Mouse (Mus musculus) embryonic facial prominence, embryonic 12.5 days (tissue): ENCODE measurements at regions not wholly inside any gene's neighbourhood (a gene's known extent, or its start where the extent isn't known, plus 50 kb on each side); places are given as distances from the start of the nearest gene placed in this dataset.
"Not testable (repeated sequence)": the region's sequence is repeated elsewhere in the genome, so short reads cannot be mapped to it uniquely, and the experiment has no call there.

Experiments used
- ATAC-seq: fragments of 200-750 bp; cut with Nextera tagmentation; 2 replicates; pipeline ENCODE4 v1.8.0; 2017; ENCODE audit not compliant: insufficient number of reproducible peaks, insufficient read depth, low FRiP score, low TSS enrichment
- H3K27ac ChIP-seq: fragments of 300-500 bp; sonication (generic); 2 replicates; pipeline ENCODE4 v1.5.1; 2016; ENCODE audit warnings: mild to moderate bottlenecking
- H3K27me3 ChIP-seq: fragments of 300-500 bp; sonication (generic); 2 replicates; pipeline ENCODE4 v1.6.1; 2016; ENCODE audit warnings: mild to moderate bottlenecking, moderate library complexity
- H3K36me3 ChIP-seq: fragments of 300-500 bp; sonication (generic); 2 replicates; pipeline ENCODE4 v1.6.1; 2016; ENCODE audit warnings: mild to moderate bottlenecking
- H3K4me1 ChIP-seq: fragments of 300-500 bp; sonication (generic); 2 replicates; pipeline ENCODE4 v1.6.1; 2016
- H3K4me2 ChIP-seq: fragments of 300-500 bp; sonication (generic); replicated peaks from 2 replicates; pipeline ENCODE4 v1.6.1; 2016; ENCODE audit warnings: mild to moderate bottlenecking, moderate library complexity
- H3K4me3 ChIP-seq: fragments of 300-500 bp; sonication (generic); 2 replicates; pipeline ENCODE4 v1.5.1; 2016; ENCODE audit warnings: mild to moderate bottlenecking
- H3K9ac ChIP-seq: fragments of 300-500 bp; sonication (generic); 2 replicates; pipeline ENCODE4 v1.6.1; 2016; ENCODE audit warnings: mild to moderate bottlenecking, moderate library complexity
- H3K9me3 ChIP-seq: fragments of 300-500 bp; sonication (generic); 2 replicates; pipeline ENCODE4 v1.6.1; 2016; ENCODE audit warnings: mild to moderate bottlenecking, moderate library complexity
- WGBS: fragments of 180-500 bp; shearing (Covaris S2); methylation state at CpG from one replicate; pipeline ENCODE4 v1.1.7; 2016; 5-methylcytosine and 5-hydroxymethylcytosine counted together

- H3K36me3 ChIP-seq: no peaks in the 10 kb centered on the region
Observed at GRCm38 (mm10) chr1:7388627-7389026, 2580.9 kb downstream of the Gm37988 start.

GRCm38 (mm10) chr1:7393508-7393907 is 2585.8 kb downstream of the Gm37988 start:
- H3K9me3 ChIP-seq: no peaks in the 10 kb centered on the region
- no peaks in the 10 kb centered on the region for H3K27me3 ChIP-seq
- no peak overlapping the region for H3K4me2 ChIP-seq
- no peak overlapping the region for H3K4me3 ChIP-seq
- no peaks in the 10 kb centered on the region for H3K36me3 ChIP-seq
- no peak overlapping the region for H3K27ac ChIP-seq
- ATAC-seq: no peak
- no peak overlapping the region for H3K9ac ChIP-seq
- H3K4me1 ChIP-seq: no peaks in the 10 kb centered on the region

More at GRCm38 (mm10) chr1:7388627-7389026, 2580.9 kb downstream of the Gm37988 start:
- Histone ChIP-seq H3K4me3 (no peak overlapping the region), H3K27me3 (no peaks in the 10 kb centered on the region), H3K4me2 (no peak overlapping the region), H3K4me1 (no peaks in the 10 kb centered on the region), H3K9ac (no peak overlapping the region), H3K9me3 (no peaks in the 10 kb centered on the region), H3K27ac (no peak overlapping the region)
- no peak for ATAC-seq
- WGBS: 82% methylated on average over 1 of the region's 1 CpGs

- H3K4me1 ChIP-seq: no peaks in the 10 kb centered on the region
- 95% methylated on average over 6 of the region's 6 CpGs for WGBS
- H3K4me2 ChIP-seq: no peak overlapping the region
- H3K36me3 ChIP-seq: no peaks in the 10 kb centered on the region
- H3K9me3 ChIP-seq: no peaks in the 10 kb centered on the region
- no peaks in the 10 kb centered on the region for H3K27me3 ChIP-seq
- H3K4me3 ChIP-seq: no peak overlapping the region
- no peak overlapping the region for H3K27ac ChIP-seq
- ATAC-seq: no peak
- H3K9ac ChIP-seq: no peak overlapping the region
Observed at GRCm38 (mm10) chr1:7394161-7394560, 2586.5 kb downstream of the Gm37988 start.

GRCm38 (mm10) chr1:7395527-7395926 is 2587.8 kb downstream of the Gm37988 start:
- WGBS: 93% methylated on average over 8 of the region's 8 CpGs
- H3K4me2 ChIP-seq: no peak overlapping the region
- no peak overlapping the region for H3K4me3 ChIP-seq
- H3K27ac ChIP-seq: no peak overlapping the region
- no peaks in the 10 kb centered on the region for H3K36me3 ChIP-seq
- no peaks in the 10 kb centered on the region for H3K27me3 ChIP-seq
- H3K4me1 ChIP-seq: no peaks in the 10 kb centered on the region
- no peak for ATAC-seq
- no peaks in the 10 kb centered on the region for H3K9me3 ChIP-seq
- no peak overlapping the region for H3K9ac ChIP-seq

- H3K9me3 ChIP-seq: no peaks in the 10 kb centered on the region
- H3K36me3 ChIP-seq: no peaks in the 10 kb centered on the region
- 16% methylated on average over 26 of the region's 26 CpGs for WGBS
- H3K27ac ChIP-seq: no peak overlapping the region; the same call in 1 of the 2 replicates
- ATAC-seq: peak; percentile 88
- H3K4me2 ChIP-seq: peak overlapping the region; percentile 42
- no peak overlapping the region for H3K9ac ChIP-seq
- peak overlapping the region; percentile 56 for H3K4me3 ChIP-seq
- H3K27me3 ChIP-seq: no peaks in the 10 kb centered on the region
- H3K4me1 ChIP-seq: no peaks in the 10 kb centered on the region
Observed at GRCm38 (mm10) chr1:7396867-7397806, 2589.4 kb downstream of the Gm37988 start.

GRCm38 (mm10) chr1:7397807-7398446 is 2590.2 kb downstream of the Gm37988 start:
- H3K36me3 ChIP-seq: no peaks in the 10 kb centered on the region
- peak overlapping the region; percentile 67 for H3K27ac ChIP-seq
- H3K4me3 ChIP-seq: peak overlapping the region; percentile 56
- H3K4me2 ChIP-seq: peak overlapping the region; percentile 60
- peak; percentile 98 for ATAC-seq
- H3K4me1 ChIP-seq: no peaks in the 10 kb centered on the region
- no peaks in the 10 kb centered on the region for H3K27me3 ChIP-seq
- H3K9ac ChIP-seq: peak overlapping the region; percentile 57
- H3K9me3 ChIP-seq: no peaks in the 10 kb centered on the region
- under 1% methylated on average over 45 of the region's 46 CpGs for WGBS

- Histone ChIP-seq H3K9me3 (no peaks in the 10 kb centered on the region), H3K27me3 (no peaks in the 10 kb centered on the region), H3K4me3 (peak overlapping the region; percentile 56), H3K27ac (no peak overlapping the region), H3K9ac (peak overlapping the region; percentile 57; the same call in 1 of the 2 replicates), H3K36me3 (no peaks in the 10 kb centered on the region), H3K4me2 (peak overlapping the region; percentile 60), H3K4me1 (no peaks in the 10 kb centered on the region)
- ATAC-seq: peak; percentile 16; the same call in 1 of the 2 replicates
- WGBS: 57% methylated on average over 14 of the region's 14 CpGs
Observed at GRCm38 (mm10) chr1:7398678-7399218, 2591.1 kb downstream of the Gm37988 start.

GRCm38 (mm10) chr1:7405651-7406050 is 2598.0 kb downstream of the Gm37988 start:
- H3K4me2 ChIP-seq, H3K27me3 ChIP-seq, H3K9me3 ChIP-seq, ATAC-seq, H3K4me1 ChIP-seq, H3K36me3 ChIP-seq, H3K9ac ChIP-seq, H3K4me3 ChIP-seq, H3K27ac ChIP-seq: not testable (repeated sequence)
- WGBS: 75% methylated on average over 5 of the region's 5 CpGs

- no peak for ATAC-seq
- no peaks in the 10 kb centered on the region for H3K36me3 ChIP-seq
- no peaks in the 10 kb centered on the region for H3K9me3 ChIP-seq
- no peak overlapping the region for H3K4me3 ChIP-seq
- H3K4me2 ChIP-seq: no peak overlapping the region
- no peaks in the 10 kb centered on the region for H3K4me1 ChIP-seq
- no peak overlapping the region for H3K9ac ChIP-seq
- H3K27me3 ChIP-seq: no peaks in the 10 kb centered on the region
- H3K27ac ChIP-seq: no peak overlapping the region
- 92% methylated on average over 1 of the region's 1 CpGs for WGBS
Observed at GRCm38 (mm10) chr1:7414444-7414843, 2606.8 kb downstream of the Gm37988 start.

- no peak overlapping the region for H3K27ac ChIP-seq
- H3K4me2 ChIP-seq: no peak overlapping the region
- no peaks in the 10 kb centered on the region for H3K27me3 ChIP-seq
- no peak for ATAC-seq
- no peaks in the 10 kb centered on the region for H3K9me3 ChIP-seq
- no peak overlapping the region for H3K4me3 ChIP-seq
- 87% methylated on average over 3 of the region's 3 CpGs for WGBS
- H3K36me3 ChIP-seq: no peaks in the 10 kb centered on the region
- no peaks in the 10 kb centered on the region for H3K4me1 ChIP-seq
- H3K9ac ChIP-seq: no peak overlapping the region
Observed at GRCm38 (mm10) chr1:7451660-7452155, 2644.0 kb downstream of the Gm37988 start.

GRCm38 (mm10) chr1:7454931-7455330 is 2647.2 kb downstream of the Gm37988 start:
- ATAC-seq: no peak
- Histone ChIP-seq H3K4me3 (no peak overlapping the region), H3K4me1 (no peaks in the 10 kb centered on the region), H3K36me3 (no peaks in the 10 kb centered on the region), H3K9ac (no peak overlapping the region), H3K4me2 (no peak overlapping the region), H3K9me3 (no peaks in the 10 kb centered on the region), H3K27me3 (no peaks in the 10 kb centered on the region), H3K27ac (no peak overlapping the region)
- WGBS: 76% methylated on average over 2 of the region's 2 CpGs
